Mouse (Mus musculus): ENCODE measurements around the gene Hoxa4.

Hoxa4 gene

GRCm38 (mm10) chr6:52150401-52150966, 41.1 kb downstream of the Hoxa4 start:
- no peak for DNase-seq (ENCODE audit: low spot score in 2 of 2)
